Mouse (Mus musculus): ENCODE results near the gene Zpbp2.
A peak's percentile ranks its signal among the peaks of the same experiment; 100 is the strongest.
"Not testable (repeated sequence)": the region's sequence is repeated elsewhere in the genome, so short reads cannot be mapped to it uniquely, and the experiment has no call there.

Zpbp2 gene

GRCm38 (mm10) chr11:98590548-98591445 lies 39.9 kb downstream of the Zpbp2 start:
- DNase-seq, result no peak

GRCm38 (mm10) chr11:98595021-98595420 lies 44.1 kb downstream of the Zpbp2 start:
- no peak for DNase-seq

GRCm38 (mm10) chr11:98595473-98595872 lies 44.6 kb downstream of the Zpbp2 start:
- DNase-seq, result no peak

GRCm38 (mm10) chr11:98595955-98596354 lies 45.1 kb downstream of the Zpbp2 start:
- no peak for DNase-seq

GRCm38 (mm10) chr11:98597363-98597762 lies 46.5 kb downstream of the Zpbp2 start:
- peak; percentile 57 to 78 for DNase-seq

- no peak for DNase-seq
Measured at GRCm38 (mm10) chr11:98597991-98598390, 47.1 kb downstream of the Zpbp2 start, which contains the start of gene Lrrc3c. TSS of gene Lrrc3c (plus strand) at chr11:98598291.

GRCm38 (mm10) chr11:98598851-98599290 lies 48.0 kb downstream of the Zpbp2 start:
- DNase-seq, result no peak

GRCm38 (mm10) chr11:98599291-98599690 lies 48.4 kb downstream of the Zpbp2 start:
- DNase-seq, result no peak

- peak in 1 of 2 experiments; percentile 27 for DNase-seq
Measured at GRCm38 (mm10) chr11:98602090-98602690, 51.3 kb downstream of the Zpbp2 start.

GRCm38 (mm10) chr11:98603953-98604352 lies 53.1 kb downstream of the Zpbp2 start:
- DNase-seq, result no peak

GRCm38 (mm10) chr11:98604911-98605310 lies 54.0 kb downstream of the Zpbp2 start:
- DNase-seq, result not testable (repeated sequence)

GRCm38 (mm10) chr11:98606763-98607162 lies 55.9 kb downstream of the Zpbp2 start:
- DNase-seq, result peak in 1 of 2 experiments; percentile 50

Measured in kidney, postnatal 25 days (tissue).